Mouse (Mus musculus) naive thymus-derived CD4-positive, alpha-beta T cell, adult 2 months (primary cell): ENCODE results near the gene Pafah1b2.
A peak's percentile ranks its signal among the peaks of the same experiment; 100 is the strongest.

Experiments
- DNase-seq: peaks from one replicate; pipeline ENCODE4 v3.0.0-alpha.2; 2011; ENCODE audit warnings: low read depth

The Pafah1b2 gene

DNA sequence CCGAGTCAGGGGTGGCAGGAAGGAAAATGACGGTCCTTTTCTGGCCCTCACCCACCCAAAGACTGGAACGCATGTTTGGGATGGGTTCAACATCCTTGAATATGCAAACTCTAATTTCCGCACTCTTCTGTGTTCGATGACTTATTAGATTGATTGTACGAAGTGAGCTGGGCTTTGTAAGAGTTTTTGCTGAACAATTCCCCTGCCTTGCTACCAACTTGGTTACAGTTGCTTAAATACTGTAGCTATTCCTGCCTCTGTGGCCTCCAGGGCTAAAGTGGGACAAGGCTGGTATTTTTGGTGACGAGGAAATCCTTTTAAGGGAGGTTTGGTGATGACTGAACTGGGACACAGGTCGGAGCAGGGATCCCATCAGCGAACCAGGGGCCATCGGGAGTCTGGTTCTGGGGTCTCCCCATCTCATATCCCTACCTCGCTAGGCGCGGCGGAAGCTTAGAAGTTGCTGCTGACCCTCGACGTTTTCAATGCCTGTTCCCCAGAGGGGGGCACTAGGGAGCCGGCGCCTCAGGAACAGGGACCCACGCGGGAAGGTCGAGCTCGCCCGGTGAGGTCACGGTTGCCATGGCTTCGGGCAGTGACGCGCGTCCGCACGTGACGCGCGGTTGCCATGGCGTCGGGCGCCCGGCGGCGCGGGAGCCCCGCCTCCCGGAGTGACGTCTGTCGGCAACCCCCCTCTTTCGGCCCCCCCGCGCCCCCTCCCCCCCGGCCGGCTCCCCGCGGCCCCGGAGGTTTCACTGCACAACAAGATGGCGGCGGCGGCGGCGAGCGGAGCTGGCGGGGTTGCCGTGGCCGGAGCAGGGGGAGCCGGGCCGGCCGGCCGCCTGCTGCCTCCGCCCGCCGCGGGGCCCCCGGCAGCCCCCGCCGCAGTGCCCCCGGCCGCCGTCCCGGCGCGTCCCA lies at the start of gene Pafah1b2, which contains the start of gene Sik3:
Gene Pafah1b2 (minus strand): TSS at position 600 of the 918 bp plus-strand sequence.
Gene Sik3 (plus strand): TSS at position 730 of the 918 bp plus-strand sequence.
- DNase-seq: peak; percentile 95

DNA sequence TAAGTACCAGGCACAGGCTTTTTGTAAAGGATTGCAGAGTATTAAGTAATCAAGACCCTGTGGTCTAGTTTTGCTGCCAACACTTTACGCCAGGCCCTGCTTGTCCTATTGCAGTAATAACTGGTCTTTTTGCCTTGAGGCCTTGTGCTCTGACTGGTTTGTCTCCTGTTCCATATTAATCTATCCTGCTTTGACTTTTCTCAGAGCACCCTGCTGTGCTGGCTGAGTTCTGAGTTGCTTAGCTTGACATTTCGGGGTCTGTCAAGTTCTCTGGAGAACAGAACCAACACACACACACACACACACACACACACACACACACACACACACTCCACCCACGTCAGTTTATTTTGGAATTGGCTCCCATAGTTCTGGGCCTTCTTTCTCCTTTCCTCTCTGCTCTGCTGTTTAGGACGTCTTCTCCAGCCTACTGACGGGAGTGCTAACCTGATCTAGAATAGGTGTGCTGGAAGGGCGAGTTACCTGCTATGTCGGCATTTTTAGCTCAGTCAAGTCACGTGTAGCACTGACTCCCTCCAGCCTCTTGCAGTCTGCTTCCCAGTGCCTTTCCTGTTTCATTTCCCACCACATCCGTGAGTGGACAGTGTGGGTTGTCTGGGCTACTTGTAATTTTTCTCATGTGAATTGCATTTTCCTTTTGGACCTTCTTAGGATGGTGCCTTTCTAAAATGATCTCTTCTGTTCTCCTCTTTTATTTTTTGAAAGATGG lies 49.4 kb upstream of the Pafah1b2 start:
- DNase-seq: no peak

- no peak for DNase-seq
Observed at GRCm38 (mm10) chr9:46060249-46060648, 47.8 kb upstream of the Pafah1b2 start.

DNA sequence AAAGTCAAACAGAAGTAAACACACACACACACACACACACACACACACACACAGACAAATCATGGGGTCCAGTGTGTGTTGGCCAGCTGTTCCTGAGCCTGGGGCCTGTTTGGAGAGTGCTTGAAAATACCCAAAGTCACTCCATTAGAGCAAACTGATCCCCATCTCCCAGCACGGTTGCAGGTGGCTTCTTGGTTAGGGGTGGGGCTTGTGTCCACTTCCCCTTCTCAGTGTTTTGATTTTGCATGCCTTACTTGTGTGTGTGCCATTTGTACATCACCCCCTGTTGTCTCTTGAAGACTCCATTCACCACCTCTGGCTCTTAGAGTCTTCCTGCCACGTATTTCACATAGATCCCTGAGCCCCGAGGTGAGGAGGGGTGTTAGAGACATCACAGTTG lies 45.6 kb upstream of the Pafah1b2 start:
- no peak for DNase-seq

- DNase-seq: no peak
Observed at GRCm38 (mm10) chr9:46053014-46053666, 40.6 kb upstream of the Pafah1b2 start.

DNA sequence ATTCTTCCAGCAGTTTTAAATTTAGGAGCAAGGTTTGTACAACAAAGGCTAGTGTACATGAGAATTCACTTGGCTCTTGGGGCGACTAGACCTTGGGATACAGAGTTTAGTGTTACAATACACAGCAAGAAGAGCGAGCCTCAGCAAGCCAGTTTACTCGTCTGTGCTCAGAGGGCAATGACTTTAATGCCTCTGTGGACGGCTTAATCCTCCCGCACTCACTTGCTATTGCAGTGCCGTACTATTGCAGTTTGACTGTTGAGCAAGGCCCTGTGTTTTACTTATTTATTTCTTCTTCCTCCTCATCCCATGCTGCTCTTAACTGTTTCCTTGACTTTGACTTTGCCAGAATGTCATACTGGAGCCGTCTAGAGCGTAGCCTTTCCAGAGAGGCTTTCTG lies 37.7 kb upstream of the Pafah1b2 start:
- no peak for DNase-seq

- DNase-seq: no peak
Observed at GRCm38 (mm10) chr9:46049525-46049924, 37.0 kb upstream of the Pafah1b2 start.

DNA sequence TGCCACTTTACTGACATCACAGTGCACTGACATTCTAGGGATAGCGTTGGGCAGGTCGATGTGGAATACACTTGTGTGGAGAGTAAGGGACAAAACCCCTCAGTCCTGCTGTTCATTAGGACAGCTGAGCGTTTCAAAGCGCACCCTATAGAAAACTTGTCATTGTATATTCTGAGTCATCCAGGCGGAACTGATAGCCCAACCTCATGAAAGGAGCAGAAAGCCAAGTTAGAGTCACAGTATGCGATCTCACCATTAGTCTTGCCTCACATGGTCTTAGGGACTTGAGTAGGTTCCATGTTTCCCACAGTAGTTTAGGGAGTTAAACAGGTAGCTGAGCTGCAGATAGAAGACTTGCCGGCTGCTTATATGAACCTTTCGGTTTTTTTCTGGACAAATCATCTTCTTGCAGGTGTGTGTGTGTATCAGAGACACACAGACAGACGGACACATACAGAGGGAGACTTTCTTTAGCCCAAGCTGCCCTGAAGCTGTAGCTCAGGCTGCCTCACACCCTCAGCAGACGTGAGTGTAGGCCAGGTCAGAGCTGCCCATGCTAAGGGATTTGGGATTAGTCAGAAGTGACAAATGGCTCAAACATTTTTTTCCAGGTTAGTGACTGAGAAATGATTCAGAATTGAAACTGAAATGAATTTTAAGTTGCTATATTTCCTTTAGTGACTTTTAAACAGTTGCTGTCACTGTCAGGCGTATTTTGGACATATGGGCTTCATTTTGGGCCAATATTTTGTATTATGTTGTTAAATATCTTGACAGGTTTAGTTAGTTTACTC lies 34.4 kb upstream of the Pafah1b2 start:
- no peak for DNase-seq

DNA sequence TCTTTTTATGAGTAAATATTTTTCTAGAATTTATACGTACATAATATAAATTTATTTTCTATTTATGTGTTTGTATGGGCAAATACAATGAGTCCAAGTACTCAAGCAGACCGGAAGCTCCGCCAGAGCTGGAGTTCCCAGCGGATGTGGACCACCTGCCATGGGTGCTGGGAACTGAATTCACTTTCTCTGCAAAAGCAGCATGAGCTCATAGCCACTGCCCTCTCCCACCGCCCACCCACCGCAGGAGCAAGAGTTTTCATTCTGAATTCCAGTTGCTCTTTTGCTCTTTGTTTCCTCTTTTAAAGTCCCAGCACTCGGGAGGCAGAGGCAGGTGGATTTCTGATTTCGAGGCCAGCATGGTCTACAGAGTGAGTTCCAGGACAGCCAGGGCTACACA lies 31.1 kb upstream of the Pafah1b2 start:
- no peak for DNase-seq

- DNase-seq: no peak
Observed at GRCm38 (mm10) chr9:46042387-46042786, 29.9 kb upstream of the Pafah1b2 start.

- DNase-seq: no peak
Observed at GRCm38 (mm10) chr9:46041186-46041585, 28.7 kb upstream of the Pafah1b2 start.

DNA sequence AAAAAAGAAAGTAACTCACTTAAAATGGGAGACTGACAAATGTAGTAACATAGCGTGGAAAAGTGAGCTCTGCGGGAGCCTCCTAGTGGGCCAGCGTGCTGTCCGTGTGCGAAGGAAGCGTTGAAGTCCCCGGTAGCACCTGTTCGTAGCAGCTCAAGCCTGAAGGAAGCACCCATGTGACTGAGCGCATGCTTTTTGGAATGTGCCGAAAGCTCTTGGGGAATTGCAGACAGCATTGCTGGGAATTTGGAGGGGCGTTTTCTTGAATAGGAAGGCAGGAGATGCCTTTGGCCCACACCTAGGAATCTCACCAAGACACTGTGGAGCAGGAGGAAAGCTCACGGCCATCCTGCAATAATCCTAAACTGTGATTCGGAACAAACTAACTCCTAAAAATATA lies 26.3 kb upstream of the Pafah1b2 start:
- DNase-seq: no peak

GRCm38 (mm10) chr9:46036881-46037280 lies 24.4 kb upstream of the Pafah1b2 start:
- no peak for DNase-seq

DNA sequence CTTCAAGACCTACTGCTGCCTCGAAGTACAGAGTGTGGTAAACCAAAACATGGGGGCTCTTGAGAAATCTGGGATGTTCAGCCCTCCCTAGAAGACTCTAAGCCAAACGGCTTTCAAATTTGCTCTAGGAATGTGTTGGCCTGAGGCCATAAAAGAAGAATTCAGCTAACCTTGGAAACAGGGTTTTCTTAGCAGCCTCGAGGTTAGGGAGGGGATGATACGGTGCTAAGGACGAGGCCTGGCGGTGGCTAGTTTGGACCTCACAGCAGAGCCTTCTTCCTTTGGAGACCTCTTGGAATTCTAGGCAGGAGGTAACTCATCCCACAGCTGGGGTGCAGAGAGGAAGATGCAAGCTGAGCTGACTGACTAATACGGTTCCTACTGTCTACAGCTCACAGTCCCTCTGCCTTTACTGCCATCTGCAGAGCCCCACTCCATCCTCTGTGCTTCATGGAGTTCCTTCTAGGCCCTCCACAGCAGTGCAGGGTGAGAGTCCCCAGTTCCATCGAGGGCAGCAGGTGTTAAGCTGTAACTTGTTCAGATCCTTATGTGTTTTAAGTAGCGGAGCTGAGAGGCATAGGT lies 22.9 kb upstream of the Pafah1b2 start:
- no peak for DNase-seq

DNA sequence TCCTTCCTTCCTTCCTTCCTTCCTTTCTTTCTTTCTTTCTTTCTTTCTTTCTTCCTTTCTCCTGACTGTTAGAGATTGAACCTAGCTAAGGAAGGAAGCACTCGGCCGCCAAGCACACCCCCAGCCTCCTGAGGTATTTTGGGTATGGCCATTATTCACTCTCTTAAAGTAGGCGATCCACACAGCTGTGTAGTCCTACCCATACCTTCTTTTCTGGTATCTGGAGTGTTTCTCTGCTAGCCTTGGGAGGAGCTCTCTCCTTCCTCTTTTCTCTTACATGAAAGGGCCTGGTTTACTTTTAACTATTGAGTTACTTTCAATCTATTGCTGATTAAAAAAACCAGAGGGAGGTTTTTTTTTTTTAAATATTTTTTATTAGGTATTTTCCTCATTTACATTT lies 21.4 kb upstream of the Pafah1b2 start:
- DNase-seq: no peak

DNA sequence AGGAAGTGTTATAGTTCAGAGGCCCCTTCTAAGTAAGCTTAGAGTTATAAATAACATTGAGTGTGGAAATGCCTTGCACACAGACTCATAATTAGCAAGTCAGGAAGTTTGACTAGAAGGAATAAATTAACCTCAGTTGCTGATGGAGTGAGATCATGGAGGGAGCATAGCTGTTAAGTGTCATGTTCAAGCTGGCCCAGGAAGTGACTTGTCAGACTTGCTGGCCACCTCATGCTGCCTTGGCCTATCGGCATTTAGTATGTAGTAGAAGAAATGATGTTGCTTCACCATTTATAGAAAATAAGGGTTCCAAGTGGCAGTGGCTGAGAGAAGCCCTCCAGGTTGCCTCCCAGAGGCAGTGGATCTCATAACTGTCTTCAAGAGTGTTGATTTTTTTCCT lies 20.6 kb upstream of the Pafah1b2 start:
- no peak for DNase-seq

DNA sequence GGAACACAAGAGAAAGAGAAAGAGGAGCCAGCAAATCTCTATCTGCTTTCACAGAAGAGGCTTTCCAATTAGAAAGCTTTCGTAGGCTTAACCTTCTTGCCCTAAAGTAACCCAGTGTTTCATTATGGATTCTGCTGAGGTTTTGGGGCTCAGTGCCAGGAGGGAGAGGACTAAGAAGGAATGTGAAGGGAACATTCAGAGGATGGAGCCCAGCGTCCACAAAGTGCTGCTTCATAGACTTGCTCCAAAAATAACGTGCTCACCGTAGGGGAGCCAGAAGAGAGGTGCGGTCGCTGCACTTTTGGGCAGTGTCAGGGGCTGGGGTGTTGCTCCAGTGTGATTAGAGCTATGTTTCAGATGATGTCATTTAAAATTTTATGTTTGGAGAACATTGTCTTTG lies 19.7 kb upstream of the Pafah1b2 start:
- DNase-seq: no peak

DNA sequence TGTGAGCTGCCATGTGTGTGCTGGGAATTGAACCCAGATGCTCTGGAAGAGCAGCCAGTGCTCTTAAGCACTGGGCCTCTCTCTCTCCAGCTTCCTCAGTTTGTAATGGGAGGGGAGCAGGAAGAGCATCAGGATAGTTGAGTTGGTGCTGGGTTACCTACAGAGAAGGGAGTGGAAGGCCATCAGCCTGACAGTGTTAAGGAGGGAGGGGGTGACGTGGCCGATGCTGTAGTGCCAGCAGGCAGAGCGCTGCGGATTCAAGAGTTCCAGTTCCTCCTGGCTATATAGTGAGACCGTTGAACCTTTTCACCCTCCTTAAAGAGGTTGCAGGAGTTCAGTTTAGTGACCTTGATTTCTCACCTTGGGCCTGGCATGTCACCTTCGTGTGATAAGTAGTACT lies 18.5 kb upstream of the Pafah1b2 start:
- no peak for DNase-seq

- DNase-seq: no peak
Observed at GRCm38 (mm10) chr9:46030184-46030583, 17.7 kb upstream of the Pafah1b2 start.

DNA sequence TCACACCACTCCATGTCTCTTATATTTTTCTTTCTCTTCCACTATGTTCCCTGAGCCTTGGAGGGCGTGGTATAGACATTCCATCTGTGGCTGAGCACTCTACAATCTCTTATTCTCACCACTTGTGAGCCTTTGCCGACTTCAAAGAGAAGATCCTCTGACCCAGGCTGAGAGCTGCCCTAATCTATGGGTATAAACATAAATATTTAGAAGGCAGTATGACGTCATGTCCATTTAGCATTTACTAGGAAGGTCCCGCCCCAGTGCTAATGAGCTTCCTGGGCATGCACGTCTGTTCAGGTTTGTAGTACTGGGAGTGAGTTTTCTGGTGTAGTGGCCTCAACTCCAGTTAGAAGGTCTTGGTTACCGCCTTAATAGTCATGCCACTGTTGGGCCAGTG lies 17.0 kb upstream of the Pafah1b2 start:
- no peak for DNase-seq

DNA sequence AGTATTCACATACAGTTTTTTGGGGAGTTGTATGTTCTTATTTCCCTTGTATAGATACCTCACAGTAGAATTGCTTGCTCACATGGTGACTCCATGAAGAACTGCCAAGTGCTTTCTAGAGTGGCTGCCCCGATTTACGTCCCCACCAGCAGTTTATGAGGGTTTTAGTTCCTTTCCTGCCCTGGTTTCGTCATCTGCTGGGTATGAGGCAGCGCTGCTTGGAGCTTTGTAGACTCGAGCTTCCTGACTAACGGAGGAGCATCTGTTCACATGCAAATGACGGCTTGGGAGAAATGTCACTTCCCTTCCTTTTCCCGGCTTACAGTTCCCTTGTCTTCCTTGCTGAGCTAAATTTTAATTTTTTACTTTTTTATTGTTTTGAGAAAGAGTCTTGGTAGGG lies 15.5 kb upstream of the Pafah1b2 start:
- no peak for DNase-seq
